Mouse (Mus musculus) testis, postnatal 10 days (tissue): ENCODE data around the gene Fbxl20.

Experiments
- DNase-seq: peaks from one replicate; pipeline ENCODE4 v3.0.0; 2021; ENCODE audit warnings: low spot score

Fbxl20 gene

GRCm38 (mm10) chr11:98088224-98088623 is 62.0 kb downstream of the Fbxl20 start:
- peak; percentile 69 for DNase-seq

DNA sequence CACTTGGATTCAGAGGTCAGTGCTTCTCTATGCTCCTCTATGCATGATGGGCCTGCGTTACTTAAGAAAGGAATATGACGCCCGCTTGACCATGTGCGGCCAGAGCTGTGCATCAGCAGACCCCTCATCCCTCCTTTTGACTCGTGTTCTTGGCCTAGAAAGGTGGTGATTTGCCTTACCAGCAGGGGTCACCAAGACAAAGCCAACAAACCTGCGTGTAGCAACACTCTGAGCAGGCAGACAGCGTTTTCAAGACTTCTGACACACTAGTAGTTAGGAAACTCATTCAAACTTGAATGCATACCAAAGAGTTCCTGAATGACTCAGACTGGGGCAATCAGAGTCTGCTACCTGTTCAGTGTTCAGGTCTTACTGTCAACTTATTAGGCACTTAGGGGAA is 63.6 kb downstream of the Fbxl20 start:
- DNase-seq: no peak

- no peak for DNase-seq
These were observed 64.1 kb downstream of the Fbxl20 start for GRCm38 (mm10) chr11:98086141-98086540.

DNA sequence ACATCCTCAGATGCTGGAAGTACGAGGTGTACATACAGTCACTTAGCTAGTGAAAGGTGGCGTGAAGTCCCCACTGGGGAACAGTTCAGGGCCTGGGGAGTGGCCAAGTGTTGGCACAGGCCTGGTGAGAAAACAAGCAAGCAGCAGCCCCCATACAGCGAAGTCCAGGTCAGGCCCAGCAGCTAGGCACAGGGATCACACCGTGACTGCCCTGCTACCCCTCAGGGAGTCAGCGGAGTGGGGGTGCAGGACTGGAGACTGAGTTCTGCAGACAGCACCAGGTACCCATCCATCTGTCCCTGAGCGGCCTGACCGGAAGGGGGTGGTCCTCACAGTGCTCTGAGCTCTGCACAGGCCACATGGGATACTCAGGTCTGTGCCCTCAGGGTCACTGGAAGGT is 67.5 kb downstream of the Fbxl20 start:
- no peak for DNase-seq

DNA sequence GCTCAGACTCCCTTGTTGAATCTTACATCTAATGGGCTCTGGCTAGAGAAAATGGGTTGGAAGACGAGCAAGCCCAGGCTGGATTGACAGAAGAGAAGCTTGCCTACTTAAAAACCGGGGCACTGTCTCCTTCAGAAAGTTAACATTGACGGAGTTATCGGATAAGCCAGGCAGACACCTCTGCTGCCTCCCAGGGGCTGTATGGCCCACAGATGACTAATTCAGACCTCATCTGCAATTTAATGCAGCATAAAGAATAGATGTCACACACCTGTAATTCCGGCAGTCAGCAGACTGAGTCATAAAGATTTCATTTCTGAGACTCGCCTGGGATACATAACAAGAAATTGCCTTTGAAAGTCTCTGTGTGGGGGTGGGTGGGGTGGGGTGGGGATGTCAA is 69.8 kb downstream of the Fbxl20 start:
- DNase-seq: no peak

DNA sequence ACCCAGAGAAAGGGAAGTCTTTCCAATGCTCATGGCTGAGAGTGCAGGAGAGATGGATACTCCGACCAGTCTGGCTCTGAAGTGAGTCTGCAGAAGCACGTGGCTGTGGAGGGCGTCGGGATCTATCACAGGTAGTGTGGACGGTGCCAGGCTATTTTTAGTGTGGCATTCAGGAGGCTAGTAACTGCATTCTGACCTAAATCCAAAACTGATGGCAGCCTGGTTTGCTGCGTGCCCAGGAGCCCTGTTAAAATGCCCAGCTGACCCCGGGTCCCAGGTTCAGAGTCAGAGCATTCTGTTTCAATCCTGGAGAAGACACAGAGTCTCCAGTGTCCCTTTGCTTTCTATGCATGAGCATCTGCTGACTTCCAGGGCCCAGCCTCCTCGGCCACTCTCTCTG is 73.1 kb downstream of the Fbxl20 start:
- DNase-seq: no peak

DNA sequence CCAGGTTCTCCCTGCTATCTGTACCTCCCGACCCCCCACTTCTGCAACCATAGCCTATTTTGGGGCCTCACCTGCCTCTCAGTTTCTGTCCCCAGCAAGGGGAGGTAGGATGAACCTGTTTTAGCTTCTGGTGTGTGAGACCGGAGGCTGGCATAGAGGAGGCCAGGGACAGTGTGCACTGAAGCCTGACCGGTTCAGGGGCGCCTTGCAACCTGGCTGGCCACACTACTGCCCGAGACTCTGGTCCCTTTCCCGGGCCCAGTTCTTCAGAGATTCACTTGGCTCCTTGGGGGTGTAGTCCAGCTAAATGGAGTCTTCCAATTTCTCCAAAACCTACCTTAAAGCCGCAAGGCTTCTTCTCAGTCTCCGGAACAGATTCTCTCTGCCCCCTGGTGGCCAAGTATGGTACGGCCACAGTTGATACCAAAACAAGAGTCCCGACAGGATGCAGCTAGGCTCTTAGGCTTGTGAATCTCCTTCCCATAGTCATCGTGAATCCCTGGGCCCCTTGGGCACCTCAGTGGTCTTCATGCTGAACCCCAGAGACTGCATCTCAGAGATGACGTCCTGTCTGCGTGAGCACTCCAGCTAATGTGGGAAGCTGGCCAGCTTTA is 74.9 kb downstream of the Fbxl20 start:
- DNase-seq: peak; percentile 95

GRCm38 (mm10) chr11:98073442-98073841 is 76.8 kb downstream of the Fbxl20 start:
- no peak for DNase-seq

- no peak for DNase-seq
These were observed 82.9 kb downstream of the Fbxl20 start for GRCm38 (mm10) chr11:98067255-98067654.

GRCm38 (mm10) chr11:98066201-98066600 is 84.0 kb downstream of the Fbxl20 start:
- DNase-seq: no peak

DNA sequence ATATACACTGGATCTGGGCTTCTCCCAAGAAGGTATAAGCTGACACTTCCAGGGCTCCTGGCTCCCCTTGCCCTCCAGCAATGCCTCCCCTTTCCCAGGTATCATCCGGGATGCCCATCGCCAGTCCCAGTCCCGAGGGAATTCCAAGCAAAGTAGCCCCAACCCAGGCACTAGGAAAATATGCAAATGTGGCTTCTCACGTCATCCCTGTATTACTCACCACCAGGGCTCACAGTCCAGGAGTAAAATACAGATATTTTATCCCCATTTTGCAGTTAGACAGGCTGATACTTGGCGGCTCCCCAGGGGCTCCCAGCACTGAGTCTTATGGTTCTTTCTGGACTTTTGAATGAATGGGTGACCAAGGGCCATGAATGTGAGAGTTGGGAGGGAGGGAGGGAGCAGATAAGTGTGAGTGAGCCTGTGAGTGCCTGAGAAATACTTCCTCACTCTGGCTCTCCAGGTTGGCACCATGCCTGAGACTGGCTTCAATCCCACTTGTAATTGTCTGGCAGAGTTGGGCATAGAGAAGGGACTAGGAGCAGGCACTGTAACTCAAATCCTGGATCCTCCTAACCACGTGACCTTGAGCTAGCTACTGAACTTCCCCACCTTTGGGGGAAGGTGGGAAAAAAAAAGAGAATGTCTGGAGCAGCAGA is 88.2 kb downstream of the Fbxl20 start:
- DNase-seq: peak; percentile 75

GRCm38 (mm10) chr11:98061441-98061840 is 88.8 kb downstream of the Fbxl20 start:
- no peak for DNase-seq

- DNase-seq: no peak
These were observed 90.0 kb downstream of the Fbxl20 start for GRCm38 (mm10) chr11:98060104-98060692.

- DNase-seq: no peak
These were observed 90.5 kb downstream of the Fbxl20 start for GRCm38 (mm10) chr11:98059662-98060061.

DNA sequence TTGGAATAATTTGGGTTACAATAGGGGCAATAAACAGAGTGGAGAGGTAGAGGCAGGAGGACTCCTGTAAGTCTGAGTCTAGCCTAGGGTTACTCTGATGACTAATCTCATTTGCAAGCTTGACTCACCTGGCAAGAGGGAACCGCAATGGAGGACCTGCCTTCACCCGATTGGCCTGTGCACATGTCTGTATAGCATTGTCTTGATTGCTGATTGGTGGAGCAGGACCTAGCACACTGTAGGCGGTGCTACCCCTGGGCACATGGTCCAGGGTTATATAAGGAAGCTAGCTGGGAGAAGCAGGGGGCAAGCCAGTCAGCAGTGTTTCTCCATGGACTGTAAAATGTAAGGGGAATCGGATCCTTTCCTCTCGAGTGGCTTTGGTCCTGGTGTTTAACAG is 92.2 kb downstream of the Fbxl20 start:
- no peak for DNase-seq

DNA sequence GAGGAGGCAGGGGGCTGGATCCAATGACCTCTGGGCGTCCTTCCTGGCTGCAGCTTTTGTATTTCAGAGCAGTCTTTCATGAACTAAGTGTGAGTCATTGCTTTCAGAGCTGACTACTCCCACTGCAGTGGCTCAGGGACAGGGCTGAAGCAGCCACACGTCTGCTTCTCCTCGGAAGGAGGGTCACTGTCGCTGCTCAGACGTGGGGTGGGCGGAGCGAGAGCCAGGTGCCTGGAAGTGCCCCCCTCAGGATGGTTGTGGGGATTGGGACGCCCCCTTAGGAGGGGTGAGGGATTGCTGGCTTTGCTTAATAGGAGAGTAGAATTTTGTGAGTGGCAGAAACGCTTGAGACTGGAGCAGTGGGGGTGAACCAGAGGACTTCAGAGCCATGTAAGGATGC is 92.7 kb downstream of the Fbxl20 start:
- DNase-seq: no peak

GRCm38 (mm10) chr11:98052989-98053834 is 97.0 kb downstream of the Fbxl20 start, which contains the start of gene Stac2:
Stac2 (minus strand) TSS chr11:98053462.
- peak; percentile 87 for DNase-seq

GRCm38 (mm10) chr11:98052129-98052988 is 97.8 kb downstream of the Fbxl20 start:
- no peak for DNase-seq

DNA sequence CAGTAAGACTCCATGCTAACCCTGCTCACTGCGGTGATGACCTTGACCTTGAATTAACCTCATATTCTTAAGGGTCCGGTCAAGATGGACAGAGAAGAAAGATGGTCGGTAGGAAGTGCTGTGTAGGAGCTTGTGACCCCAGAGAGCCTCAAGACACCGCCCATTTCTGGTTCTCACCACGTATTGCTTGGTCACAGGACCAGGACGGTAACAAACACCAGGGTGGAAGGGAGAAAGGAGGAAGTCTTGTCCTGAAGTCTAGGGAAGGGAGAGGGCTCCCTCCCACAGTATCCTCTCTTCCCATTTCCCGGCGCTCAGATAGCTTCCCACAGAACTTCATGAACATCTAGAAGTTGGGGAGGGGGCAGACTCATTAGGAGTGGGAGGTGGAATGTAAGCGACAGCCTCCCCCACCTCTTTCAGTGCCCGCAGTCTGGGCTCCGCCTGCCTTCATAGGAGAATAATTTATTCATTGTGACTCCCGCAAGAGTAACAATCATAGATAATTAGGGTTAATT is 98.5 kb downstream of the Fbxl20 start:
- no peak for DNase-seq

GRCm38 (mm10) chr11:98050940-98051339 is 99.3 kb downstream of the Fbxl20 start:
- no peak for DNase-seq

- DNase-seq: no peak
These were observed 99.7 kb downstream of the Fbxl20 start for GRCm38 (mm10) chr11:98050520-98050815.
